Mouse (Mus musculus) brain, embryonic 14.5 days (tissue): ENCODE results near the gene Tnfrsf11a.

ENCODE experiments used
- CTCF ChIP-seq: fragments of 200-500 bp; IDR thresholded peaks from 2 replicates; pipeline ENCODE4 v1.5.1; 2012; ENCODE audit warnings: inconsistent platforms, mild to moderate bottlenecking, moderate library complexity, borderline replicate concordance; ENCODE audit not compliant: insufficient read depth, insufficient read length; ENCODE audit errors: extremely low read depth
- POLR2A ChIP-seq: fragments of 200-500 bp; IDR thresholded peaks from 2 replicates; pipeline ENCODE4 v1.6.1; 2012; ENCODE audit warnings: mild to moderate bottlenecking, inconsistent platforms, borderline replicate concordance; ENCODE audit not compliant: poor library complexity, insufficient read depth, insufficient read length, severe bottlenecking; ENCODE audit errors: extremely low read depth

DNA sequence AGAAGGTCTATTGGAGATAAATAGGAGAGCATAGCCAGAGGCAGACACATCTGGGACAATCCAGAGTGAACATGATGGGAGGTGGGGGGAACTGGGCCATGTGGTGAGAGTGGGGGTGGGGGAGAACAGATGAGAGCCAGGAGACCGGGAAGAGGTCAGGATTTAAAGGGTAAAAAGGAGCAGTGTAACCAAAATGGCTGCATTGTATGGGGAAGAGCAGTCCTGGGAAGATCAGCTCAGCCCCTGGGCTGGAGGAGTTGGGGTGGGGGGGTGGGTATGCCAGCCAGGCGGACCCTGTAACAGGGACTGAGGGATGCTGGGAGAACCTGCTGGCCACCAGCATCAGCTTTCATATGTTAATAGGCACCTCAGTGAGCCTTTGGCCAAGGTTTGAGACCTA, 34.8 kb downstream of the Tnfrsf11a start:
- TF ChIP-seq CTCF = no peak
- no peak for TF ChIP-seq POLR2A
